Mouse (Mus musculus) adrenal gland, postnatal 10 days (tissue): ENCODE measurements at regions not wholly inside any gene's neighbourhood (a gene's known extent, or its start where the extent isn't known, plus 50 kb on each side); places are given as distances from the start of the nearest gene placed in this dataset.
A peak's percentile ranks its signal among the peaks of the same experiment; 100 is the strongest.

Experiments used
- DNase-seq: peaks from one replicate; pipeline ENCODE4 v3.0.0; 2021; ENCODE audit warnings: mixed read lengths

DNA sequence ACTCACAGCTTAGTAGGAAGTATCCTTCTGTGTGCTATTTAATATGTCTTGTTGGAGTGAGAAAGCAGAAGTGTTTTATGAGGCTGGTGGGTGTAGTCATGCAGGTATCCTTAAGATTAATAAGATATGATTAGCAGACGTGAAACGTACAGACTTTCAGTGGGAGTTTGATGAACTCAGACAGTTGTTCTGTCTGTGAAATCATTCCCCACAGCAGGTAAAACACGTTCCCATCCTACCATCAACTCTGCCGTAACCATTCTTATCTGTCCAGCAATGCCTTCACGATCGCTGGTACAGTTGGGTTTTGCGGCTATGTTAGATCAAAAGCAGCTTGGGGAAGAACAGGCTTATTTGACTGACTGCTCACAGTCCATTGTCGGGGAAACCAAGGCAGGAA lies 332.3 kb downstream of the Med10 start:
- DNase-seq: no peak

DNA sequence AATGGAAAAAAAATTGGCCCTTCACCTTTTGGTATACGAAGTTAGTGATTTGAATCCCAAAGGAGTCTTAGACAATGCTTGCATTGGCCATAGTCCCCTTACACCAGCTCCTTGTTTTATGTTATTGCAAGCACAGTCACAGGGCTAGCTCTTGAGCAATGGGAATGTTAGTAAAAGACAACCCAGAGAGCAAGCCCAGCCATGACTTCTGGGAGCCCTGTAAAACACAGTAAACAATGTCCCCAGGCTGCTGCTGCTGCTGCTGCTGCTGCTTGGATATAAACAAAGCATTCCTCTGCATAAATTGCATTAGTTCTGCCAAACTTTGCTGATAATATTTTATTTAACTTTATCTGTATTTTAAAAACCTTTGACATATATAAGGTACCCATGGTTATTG lies 334.0 kb downstream of the Med10 start:
- DNase-seq: no peak

DNA sequence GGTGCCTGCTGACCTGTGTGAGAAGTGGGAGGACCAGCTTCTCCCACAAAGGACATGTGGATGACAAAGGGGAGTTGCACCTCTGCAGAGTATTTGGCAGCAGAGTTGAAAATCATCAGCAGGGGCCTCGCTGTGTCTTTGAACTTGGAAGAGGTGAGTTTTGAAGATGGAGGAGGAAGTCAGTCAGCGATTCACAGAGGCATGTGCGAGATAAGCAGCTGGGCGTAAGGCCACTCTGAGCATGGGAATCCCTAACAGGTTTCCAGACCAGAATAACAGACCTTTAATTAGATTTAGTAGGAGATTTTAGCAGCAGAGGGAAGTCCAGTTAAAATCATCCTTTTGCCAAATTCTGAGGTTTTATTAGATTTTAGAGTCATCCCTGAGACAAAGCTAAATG lies 342.3 kb downstream of the Med10 start:
- DNase-seq: no peak

DNA sequence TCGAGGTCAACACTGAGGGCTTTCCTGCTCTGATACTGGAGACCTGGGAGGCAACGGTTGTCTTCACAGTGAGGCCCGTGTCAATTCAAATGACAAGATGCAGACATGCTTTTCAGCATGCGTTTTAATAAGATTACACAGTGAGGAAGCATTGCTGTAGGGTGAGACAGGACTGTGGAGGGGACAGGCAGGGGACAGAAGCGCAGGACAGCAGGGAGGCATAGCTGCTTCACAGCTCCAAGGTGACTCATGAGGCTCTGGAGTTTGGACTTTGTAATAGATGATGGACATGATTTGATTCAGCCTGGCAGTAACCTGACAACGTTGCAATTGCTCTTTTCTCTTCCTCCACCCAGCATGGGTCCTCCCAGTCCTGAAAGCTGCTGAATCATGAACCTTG lies 343.3 kb downstream of the Med10 start:
- DNase-seq: peak; percentile 16

DNA sequence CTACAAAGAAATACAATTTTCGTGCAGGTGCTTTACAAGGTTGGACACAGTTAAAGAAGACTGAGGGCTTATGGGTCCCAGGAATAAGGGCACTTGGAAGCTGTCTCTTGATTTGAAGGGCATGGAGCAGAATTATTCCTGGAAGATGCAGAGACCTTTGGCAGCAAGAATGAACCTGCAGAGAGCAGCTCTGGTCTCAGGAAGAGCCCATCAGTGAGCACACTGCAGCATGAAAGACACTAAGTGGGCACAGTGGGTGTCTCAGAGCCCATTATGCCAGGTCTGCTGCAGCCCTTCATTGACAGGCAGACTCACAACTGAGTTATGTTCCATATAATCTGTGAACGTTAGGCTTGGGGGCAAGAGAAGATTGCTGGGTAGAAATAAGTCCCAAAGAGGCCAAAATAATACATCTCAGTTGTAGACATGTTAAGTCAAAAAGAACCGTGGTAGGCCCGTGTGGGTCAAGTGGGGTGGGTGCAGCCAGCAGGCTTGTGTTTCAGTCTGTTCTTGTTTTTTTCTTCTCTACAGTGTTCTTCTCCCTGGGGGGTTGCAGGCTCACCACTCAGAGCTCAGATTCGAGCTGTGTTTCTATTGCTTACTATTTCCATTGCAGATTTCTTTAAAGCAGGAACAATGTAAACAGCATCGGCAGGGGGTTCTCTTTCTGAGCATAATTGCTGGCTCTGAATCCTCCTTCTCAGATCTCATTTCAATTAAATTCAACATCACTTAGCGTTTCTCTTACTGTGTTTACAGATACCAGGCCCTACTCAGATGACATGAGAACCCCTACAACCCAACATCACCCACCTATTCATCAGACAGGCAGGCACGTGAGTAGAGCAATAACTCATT lies 347.1 kb downstream of the Med10 start:
- DNase-seq: no peak

DNA sequence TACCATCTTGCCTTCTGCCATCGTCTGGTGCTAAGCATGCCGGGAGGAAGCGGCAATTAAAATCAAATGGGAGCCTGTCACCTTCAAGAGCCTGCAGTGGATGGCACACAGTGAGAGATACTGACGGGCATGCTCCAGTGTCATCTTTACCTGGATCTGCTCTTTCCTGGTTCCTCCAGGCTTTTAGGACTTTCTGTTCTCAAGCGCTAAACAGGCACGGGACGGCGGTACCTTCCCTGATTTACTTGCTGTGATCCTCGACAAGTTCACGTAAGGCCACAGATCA lies 347.6 kb downstream of the Med10 start:
- DNase-seq: no peak

DNA sequence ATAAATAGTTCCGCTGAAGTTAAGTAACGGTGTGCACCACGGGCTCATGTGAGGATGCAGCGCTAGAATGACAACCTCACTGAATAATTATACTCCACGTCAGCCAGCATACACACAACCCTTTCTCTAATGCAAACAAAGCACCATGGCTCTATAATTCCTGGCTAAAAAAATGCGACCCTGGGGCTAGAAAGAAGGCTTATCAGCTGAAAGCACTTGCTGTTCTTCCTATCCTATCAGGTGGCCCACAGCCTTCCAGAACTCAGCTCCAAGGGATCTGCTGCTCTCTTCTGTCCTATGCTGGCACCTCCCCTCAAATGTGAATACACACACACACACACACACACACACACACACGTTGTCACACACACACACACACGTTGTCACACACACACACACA lies 350.9 kb downstream of the Med10 start:
- no peak for DNase-seq

DNA sequence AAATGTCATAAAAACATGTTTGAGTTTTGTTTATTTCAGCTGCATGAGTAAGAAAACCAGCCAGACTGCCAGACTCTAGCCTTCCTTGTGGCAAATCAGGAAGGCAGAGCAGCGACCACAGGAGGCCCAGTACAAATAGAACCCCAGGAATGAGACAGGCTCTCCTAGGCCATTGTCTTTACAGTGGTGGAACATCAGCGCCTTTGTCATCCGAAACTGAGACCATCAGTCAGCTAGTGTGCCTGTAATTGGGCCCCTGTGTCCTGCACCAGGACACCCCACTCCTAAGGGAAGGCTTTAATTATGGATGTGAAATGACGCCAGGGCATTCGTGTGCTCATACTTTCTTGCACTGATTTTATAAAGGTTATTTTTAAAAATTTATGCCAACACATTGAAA lies 353.4 kb downstream of the Med10 start:
- DNase-seq: no peak

DNA sequence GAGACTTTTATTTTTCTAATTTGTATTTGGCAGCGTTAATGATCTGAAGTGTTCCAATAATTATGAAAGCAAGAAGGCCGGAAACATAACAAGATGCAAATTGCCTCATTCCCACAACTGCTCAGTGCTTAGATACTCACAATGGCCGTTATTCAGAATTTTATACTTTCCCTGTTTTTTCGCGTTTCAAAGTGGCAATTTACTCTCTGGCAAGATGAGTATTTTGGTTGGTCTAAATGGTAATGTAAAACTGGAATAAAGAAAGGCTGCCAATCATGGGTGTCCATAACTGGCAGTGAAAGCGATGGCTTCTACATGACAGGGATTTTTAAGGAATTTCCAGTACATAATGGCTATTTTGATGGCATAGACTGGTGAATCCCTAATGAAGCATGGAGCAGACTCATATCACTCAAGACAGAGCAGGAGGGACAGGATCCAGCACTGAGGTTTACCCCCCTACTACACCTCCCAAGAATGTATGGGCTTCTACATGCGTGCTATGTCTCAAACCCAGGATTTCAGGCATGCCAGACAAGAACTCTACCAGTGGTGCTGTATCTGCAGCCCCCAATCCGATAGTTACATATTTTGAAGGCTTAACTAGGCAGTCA lies 354.9 kb downstream of the Med10 start:
- no peak for DNase-seq

DNA sequence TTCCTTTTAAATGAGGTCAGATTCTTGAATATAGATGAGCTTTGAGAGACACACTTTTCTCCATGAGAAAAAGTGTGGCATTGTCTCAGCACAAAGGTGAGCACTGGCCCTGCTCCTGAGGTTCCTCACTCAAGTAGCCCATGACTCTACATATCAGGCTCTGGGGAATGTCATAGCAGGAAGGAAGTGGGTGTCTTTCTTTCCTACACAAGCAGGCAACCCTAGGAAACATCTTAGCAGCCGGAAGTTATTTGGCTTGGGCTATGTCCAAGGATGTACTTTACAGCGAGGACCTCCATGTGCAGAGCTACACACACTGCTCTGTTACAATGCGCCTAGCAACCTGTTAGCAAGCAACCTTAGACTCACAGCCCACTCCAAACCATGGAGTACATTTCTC lies 356.9 kb downstream of the Med10 start:
- DNase-seq: no peak

DNA sequence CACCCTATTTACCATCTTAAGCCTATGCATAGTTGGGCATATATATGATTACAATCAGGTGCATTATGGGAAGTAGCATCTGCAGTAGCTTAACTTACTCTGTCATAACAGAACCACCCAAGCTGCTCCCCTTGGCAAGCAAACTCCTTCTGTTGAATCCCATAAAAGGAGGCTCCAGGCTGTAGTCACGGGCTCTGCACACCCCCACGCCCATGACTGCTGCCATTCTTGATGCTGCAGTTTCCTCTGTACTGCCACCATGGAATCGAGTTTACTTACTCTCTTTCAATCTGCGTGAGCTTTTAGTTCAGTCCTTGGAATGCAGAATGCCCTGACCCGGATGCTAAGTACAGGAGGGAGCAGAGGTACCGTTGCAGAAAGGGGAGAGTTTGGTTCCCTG lies 357.4 kb downstream of the Med10 start:
- no peak for DNase-seq

DNA sequence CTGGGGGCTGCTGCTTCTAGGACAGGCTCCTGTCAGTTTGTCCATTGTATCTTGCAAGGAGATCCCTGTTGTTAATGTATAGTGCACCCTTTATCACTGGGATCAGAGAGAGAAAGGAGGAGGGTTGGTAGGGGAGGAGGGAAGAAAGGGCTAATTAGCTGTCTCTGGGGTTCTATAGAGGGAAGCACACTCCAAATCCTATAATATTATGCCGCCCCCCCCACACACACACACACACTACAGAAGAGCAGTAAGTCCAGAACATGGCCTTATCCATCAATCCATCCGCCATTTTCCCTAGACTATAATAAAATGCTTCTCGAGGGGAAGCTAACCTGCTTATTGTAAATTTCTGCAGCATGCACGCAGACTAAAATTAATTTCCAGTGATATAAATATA lies 359.9 kb downstream of the Med10 start:
- no peak for DNase-seq

DNA sequence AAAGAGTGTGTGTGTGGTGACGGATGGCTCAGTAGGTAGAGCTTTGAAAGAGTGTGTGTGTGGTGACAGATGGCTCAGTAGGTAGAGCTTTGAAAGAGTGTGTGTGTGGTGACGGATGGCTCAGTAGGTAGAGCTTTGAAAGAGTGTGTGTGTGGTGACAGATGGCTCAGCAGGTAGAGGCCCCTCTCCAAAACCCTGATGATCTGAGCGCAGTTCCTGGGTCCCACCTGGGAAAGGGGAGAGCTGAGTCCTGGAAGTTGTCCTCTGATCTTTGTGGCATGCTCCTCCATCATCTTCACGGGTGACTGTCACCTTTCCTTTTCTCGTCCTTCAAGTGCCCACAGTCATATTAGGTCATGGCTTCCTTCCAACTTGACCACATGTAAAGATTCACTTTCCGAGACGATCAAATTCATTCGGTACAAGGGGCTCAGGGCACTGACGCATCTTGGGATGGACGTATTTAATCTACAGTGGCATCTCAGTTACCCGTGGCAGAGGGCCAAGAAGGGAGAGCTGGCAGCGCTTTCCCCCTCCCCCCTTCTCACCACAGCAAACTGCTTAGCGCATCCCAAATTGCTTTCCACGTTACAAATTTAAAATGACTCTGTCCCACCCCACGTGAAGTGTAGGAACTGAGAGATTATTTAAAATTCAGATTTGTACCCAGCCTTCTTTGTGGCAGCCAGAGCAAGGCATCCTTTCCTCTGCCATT lies 363.5 kb downstream of the Med10 start:
- no peak for DNase-seq

DNA sequence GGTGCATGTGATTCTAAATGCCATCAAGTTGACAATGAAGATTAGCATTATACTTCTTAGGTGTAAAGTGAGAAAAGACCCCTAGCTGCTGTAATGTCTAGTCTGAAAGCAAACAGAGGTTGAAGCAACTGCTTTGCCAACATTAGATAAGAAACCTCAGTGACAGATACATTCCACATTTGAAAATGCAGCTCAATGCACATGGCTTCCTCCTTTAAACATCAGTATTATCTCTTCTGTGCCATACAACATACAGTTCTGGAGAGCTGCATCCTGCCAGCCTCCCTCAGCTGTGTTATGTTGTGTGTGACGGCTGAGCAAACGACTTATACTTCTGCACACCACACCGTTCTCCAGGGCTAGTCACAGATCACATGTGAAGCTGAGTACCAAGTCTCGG lies 365.6 kb downstream of the Med10 start:
- no peak for DNase-seq

DNA sequence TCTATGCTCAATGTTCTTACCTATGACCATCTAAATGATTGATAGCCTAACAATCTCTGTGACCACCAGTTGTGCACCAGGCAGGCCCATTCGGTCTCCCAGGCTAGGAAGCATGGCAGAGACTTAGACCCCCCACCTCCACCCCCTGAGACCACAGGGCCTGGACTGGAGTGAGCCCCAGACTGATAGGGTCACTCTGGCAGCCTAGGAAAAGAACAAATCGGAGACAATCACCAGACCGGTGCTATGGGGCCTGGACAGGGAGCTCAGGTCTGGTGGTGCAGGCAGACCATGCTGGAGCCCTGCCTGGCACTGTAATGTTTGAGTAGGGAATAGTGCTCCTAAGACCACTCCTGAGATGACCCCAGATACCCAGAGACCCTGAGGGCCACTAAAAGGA lies 366.7 kb downstream of the Med10 start:
- no peak for DNase-seq

DNA sequence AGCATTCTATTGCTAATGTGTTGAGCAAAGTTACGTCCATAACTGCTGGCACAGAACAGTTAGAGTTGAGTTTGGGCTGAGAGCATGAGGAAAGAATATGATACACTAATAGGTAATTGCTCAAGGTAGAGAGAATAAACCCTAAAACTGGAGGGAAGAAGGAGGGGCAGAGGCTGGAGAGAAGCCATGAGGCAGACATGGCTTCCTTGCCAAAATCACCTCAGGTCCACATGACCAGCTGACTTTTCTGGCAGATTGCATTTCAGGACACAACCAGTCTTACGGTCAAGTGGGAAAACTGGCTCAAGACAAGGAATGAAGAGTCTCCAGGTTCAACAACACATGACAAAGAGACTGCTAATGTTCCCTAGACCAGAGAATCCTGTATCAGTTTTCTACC lies 374.9 kb downstream of the Med10 start:
- DNase-seq: no peak

DNA sequence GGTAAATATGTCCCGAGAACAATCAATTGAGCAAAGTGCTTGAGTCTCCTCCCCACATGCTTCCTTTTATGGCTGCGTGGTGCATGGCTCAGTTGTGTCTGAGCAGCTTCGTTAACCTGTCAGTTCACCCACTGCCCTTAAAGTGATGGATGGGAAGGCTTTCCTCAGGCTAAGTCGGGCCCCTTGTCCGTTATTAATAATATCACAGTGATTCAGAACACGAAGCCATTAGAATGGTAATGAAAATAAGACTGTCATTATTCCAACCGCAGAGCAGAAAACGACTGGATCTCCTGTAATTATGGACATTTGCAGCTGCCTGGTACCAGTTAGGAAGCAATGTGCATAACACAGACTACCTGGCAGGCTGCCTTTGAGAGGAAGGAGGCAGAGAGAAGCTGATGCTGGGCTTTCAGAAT lies 375.9 kb downstream of the Med10 start:
- no peak for DNase-seq

DNA sequence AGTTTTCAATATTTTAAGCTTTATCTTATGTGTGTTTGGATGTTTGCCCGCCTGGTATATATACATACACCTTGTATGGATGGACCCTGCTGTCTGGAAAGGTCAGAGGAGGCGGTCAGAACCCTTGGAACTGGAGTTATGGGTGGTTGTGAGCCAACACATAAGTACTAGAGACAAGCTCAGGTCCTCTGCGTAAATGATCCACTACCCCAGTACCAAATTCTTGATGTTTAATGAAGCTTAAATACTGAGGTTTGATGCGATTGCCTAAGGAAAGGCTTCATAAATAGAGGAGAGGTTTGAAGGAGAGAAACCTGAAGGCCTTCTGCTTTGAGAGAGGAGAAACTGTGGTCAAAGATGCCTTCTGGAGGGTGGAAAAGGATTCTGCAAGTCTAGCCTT lies 388.8 kb downstream of the Med10 start:
- DNase-seq: no peak

DNA sequence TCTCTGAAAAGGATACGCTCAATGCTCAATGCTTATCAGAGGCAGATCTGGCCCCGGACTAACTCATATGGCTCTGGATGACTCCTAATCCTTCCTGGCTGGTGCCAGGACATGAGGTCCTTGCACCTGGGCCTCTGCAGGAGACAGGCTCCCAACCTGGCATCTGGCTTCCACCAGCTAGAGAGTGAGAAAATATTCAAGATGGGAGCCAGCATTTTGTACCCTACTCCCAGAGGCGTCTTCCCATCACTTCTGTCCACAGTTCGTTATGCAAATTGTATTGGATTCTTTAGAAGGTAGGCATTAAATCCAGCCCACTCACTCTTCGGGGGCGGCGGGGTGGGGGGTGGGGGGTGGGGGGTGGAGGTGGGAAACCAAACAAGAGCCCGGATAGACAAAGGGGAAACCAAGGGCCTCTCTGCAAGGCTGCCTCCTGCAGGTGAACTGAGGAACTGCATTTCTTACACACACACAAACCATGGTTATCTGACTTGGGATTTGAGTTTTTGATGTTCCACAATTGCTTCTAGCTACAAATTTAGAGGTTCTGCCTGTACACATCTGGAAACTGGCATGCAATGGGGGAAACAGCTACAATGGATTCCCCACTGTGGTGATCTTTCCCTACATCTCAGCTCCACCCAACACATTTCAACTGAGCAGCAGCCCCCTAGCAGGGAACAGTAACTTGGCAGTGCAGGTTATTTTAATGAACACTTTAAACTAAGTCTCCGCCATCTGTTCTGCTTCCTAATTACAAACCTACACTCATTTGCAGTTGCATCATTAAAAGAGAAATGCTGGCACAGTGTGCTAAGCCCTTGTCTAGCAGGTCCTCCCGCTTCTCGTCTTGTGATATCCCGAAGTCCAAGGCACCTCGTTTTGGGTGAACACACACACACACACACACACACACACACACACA lies 390.2 kb downstream of the Med10 start:
- DNase-seq: no peak

DNA sequence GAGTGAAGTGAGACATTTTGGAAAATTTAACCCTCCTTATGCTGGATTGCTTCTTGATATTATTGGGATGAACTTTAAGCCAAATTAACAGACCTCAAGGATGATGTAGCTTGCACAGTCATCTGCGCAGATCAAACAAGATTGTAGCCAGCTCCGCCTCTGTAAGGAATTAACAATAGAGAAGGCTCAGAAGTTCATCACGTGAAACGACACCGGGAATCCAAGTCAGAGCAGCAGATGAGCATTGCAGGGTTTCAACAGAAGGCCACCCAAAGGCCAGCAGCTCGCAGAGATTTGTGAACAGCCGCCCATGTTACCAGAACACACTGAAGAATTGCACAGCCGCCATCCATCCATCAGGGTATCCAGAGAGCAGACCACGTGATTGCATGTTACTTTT lies 391.1 kb downstream of the Med10 start:
- no peak for DNase-seq

DNA sequence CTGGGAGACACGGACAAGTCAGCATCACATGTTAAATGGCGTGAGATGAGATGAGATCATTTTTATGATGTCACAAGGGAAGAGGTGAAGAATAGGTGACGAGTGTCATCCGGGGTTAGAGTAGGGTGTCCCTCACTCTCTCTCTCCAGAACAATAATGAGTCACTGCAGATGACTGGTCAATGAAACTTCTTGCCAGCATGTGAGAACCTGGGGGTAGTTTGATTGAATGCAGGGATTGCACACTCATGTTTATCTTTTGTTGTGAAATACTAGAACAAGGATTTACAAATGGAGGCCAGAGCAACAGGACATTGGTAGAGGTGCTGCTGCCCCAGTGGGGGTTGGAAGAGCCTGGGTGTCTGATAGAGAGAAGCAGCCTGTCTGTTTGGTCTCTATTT lies 393.7 kb downstream of the Med10 start:
- DNase-seq: no peak

DNA sequence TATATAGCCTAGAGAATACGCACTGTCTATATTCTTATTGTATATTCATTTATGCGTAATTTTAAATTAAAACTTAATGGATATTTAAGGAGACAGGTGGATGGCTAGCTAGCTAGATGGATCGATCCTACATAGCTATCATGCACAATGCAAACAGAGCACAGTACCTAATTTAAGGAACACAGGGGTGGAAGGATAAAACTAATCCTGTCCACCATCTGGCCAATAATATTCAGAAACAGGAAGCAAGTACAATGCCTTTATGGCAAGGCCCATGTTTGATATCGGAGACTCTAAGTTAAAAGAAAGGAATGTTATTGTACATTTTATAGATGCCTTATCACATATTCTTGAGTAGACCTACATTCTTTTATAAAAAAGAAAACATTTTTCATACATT lies 396.4 kb downstream of the Med10 start:
- DNase-seq: no peak

DNA sequence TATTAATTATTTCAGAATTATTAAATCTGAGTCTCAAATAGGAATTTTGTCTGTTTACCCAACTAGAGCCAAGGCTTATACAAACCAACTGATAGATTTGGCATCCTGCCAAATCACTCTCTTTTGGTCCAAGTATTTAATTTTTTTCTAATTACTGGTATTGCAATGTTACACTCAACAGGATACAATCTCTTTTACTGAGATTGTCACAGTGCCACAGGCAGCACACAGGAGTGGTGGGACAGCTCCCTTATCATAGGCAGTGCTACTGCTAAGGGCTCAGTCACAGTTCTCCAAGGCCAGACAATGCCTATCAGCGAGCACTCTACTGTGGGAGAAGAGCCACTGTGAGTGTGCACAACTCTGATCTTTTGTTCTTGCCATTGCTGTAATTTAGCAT lies 396.9 kb downstream of the Med10 start:
- DNase-seq: no peak
